Mouse (Mus musculus) cerebellum, adult 2 months (tissue): Measurements from ENCODE around the gene Gpr156. TPM values are rescaled to one million over a fixed set of nuclear protein-coding genes. Genes with fewer than 3 reads are reported as not detected.

Experiments
- DNase-seq, 2 experiments: peaks; one replicate each; pipeline ENCODE4 v3.0.0; 2021
- H3K27ac ChIP-seq: fragments of 200-500 bp; 2 replicates; pipeline ENCODE4 v1.5.1; 2012; ENCODE audit warnings: low read length, control low read depth, inconsistent platforms; ENCODE audit not compliant: insufficient read depth
- H3K27me3 ChIP-seq: fragments of 200-500 bp; 2 replicates; pipeline ENCODE4 v1.6.1; 2012; ENCODE audit warnings: inconsistent platforms, mild to moderate bottlenecking, low read length, moderate library complexity; ENCODE audit not compliant: control insufficient read depth, insufficient read depth
- H3K4me1 ChIP-seq: fragments of 200-500 bp; 2 replicates; pipeline ENCODE4 v1.6.1; 2011; ENCODE audit warnings: low read length; ENCODE audit not compliant: control insufficient read depth, insufficient read depth
- H3K4me3 ChIP-seq: fragments of 200-500 bp; replicated peaks from 2 replicates; pipeline ENCODE3; 2011; ENCODE audit warnings: mild to moderate bottlenecking, low read depth, low read length, control low read depth; ENCODE audit not compliant: insufficient read depth
- CTCF ChIP-seq: fragments of 200-500 bp; IDR thresholded peaks from 2 replicates; pipeline ENCODE4 v1.5.1; 2011; ENCODE audit warnings: low read depth, mild to moderate bottlenecking, control low read depth, low read length, moderate library complexity, borderline replicate concordance; ENCODE audit not compliant: insufficient read depth
- POLR2A ChIP-seq: fragments of 200-500 bp; IDR thresholded peaks from 2 replicates; pipeline ENCODE4 v1.6.1; 2011; ENCODE audit warnings: low read length, control low read depth, borderline replicate concordance; ENCODE audit not compliant: insufficient read depth
- WGBS: fragments of 180-500 bp; shearing (Covaris S2); methylation state at CpG from one replicate; pipeline ENCODE4 v1.1.7; 2018; 5-methylcytosine and 5-hydroxymethylcytosine counted together
- polyA plus RNA-seq: library from polyadenylated mRNA; depleted of rRNA; stranded (reverse); fragments of >200 nt; gene quantifications from 2 replicates; pipeline ENCODE4 v1.2.3, GENCODE M21; 2012

Gpr156 gene
- polyA plus RNA-seq, 1 experiment = 0.54 TPM

DNA sequence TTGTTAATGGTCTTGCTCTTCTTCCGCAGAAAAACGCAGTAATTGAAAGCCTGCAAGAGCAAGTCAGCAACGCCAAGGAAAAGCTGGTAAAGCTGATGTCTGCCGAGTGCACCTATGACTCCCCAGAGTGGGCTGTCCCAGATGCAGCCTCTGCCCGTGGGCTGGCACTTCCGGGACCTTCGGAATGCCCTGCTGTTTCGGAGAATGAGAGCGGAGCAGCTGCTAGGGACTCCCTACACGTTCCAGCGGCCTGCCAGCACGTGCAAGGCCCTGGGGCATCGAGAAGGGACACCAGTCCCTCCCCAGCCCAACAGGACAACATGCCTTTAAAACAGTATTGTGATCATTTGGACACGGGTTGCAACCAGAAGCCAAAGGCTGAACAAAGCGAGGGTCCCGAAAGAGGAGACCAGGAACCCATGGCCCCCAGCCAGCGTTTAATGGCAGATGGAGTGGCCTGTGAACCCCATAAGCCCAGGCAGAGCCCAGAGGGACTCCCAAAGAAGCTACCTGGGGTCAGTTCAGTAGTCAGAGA, 88.3 kb downstream of the Gpr156 start:
- Histone ChIP-seq H3K4me1 (peaks cover 5% of the 10 kb centered on the region; the same call in 1 of the 2 replicates), H3K27me3 (no peaks in the 10 kb centered on the region), H3K27ac (no peak overlapping the region), H3K4me3 (no peak overlapping the region)
- 81% methylated on average over 17 of the region's 17 CpGs for WGBS
- TF ChIP-seq CTCF (no peak), POLR2A (no peak)
- no peak for DNase-seq

DNA sequence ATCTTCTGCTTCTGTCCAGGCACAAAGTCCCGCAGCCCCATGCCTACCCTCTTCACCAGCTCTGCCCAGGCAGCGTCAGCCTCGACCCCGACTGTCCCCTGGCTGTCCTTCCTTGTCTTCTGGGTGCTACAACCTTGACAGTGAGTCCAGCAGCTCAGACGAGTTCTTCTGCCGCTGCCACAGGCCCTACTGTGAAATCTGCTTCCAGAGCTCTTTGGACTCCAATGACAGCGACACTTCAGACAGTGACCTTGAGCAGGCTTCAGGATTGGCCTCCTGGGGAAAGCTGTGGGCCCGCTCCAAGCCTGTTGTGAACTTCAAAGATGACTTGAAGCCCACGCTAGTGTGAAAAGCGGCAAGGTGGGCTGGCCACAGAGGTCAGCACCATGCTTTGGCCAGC, 89.2 kb downstream of the Gpr156 start:
- no peak for TF ChIP-seq POLR2A
- TF ChIP-seq CTCF = no peak
- Histone ChIP-seq H3K4me3 (no peak overlapping the region), H3K27ac (no peak overlapping the region), H3K27me3 (no peaks in the 10 kb centered on the region), H3K4me1 (peaks cover 6% of the 10 kb centered on the region; the same call in 1 of the 2 replicates)
- WGBS = 79% methylated on average over 10 of the region's 10 CpGs
- no peak for DNase-seq

GRCm38 (mm10) chr16:38008371-38008770, 92.1 kb downstream of the Gpr156 start:
- TF ChIP-seq CTCF = no peak
- TF ChIP-seq POLR2A = no peak
- H3K27ac ChIP-seq = no peak overlapping the region
- WGBS = 36% methylated on average over 5 of the region's 5 CpGs
- DNase-seq = no peak
- peaks cover 6% of the 10 kb centered on the region; the same call in 1 of the 2 replicates for H3K4me1 ChIP-seq
- no peaks in the 10 kb centered on the region for H3K27me3 ChIP-seq
- no peak overlapping the region for H3K4me3 ChIP-seq

- DNase-seq = peak; percentile 28 to 51
- Histone ChIP-seq H3K4me1 (peaks cover 6% of the 10 kb centered on the region; the same call in 1 of the 2 replicates), H3K4me3 (no peak overlapping the region), H3K27me3 (no peaks in the 10 kb centered on the region), H3K27ac (no peak overlapping the region)
- TF ChIP-seq CTCF = no peak
- TF ChIP-seq POLR2A = no peak
- 65% methylated on average over 14 of the region's 14 CpGs for WGBS
Observed at GRCm38 (mm10) chr16:38009041-38009825, 92.9 kb downstream of the Gpr156 start.

GRCm38 (mm10) chr16:38011486-38011885, 95.2 kb downstream of the Gpr156 start:
- H3K4me3 ChIP-seq = no peak overlapping the region
- 86% methylated on average over 13 of the region's 13 CpGs for WGBS
- peaks cover 6% of the 10 kb centered on the region; the same call in 1 of the 2 replicates for H3K4me1 ChIP-seq
- TF ChIP-seq CTCF (no peak), POLR2A (no peak)
- peak in 1 of 2 experiments; percentile 2 for DNase-seq
- no peaks in the 10 kb centered on the region for H3K27me3 ChIP-seq
- no peak overlapping the region for H3K27ac ChIP-seq

DNA sequence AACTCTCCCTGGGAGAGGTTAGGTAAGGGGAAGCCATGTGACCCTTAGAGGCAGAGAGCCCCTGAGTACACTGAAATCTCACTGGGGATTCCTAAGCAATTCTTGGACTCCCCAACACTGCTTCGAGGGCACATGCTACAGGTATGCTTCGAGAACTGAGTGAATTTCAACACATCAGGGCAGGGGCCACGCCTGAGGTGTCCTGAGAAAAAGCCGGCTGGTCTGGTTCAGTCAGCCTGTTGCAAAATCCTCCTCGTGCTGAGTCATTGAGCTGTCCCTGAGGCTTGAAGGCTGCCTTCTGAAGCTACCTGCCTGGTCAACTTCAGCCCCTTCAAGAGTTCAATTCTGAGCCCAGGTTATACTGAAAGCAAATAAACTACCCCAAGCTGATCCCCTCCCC, 96.1 kb downstream of the Gpr156 start:
- Histone ChIP-seq H3K4me3 (no peak overlapping the region), H3K4me1 (peaks cover 6% of the 10 kb centered on the region; the same call in 1 of the 2 replicates), H3K27ac (no peak overlapping the region), H3K27me3 (no peaks in the 10 kb centered on the region)
- no peak for TF ChIP-seq CTCF
- TF ChIP-seq POLR2A = no peak
- 86% methylated on average over 5 of the region's 5 CpGs for WGBS
- DNase-seq = peak in 1 of 2 experiments; percentile 1

DNA sequence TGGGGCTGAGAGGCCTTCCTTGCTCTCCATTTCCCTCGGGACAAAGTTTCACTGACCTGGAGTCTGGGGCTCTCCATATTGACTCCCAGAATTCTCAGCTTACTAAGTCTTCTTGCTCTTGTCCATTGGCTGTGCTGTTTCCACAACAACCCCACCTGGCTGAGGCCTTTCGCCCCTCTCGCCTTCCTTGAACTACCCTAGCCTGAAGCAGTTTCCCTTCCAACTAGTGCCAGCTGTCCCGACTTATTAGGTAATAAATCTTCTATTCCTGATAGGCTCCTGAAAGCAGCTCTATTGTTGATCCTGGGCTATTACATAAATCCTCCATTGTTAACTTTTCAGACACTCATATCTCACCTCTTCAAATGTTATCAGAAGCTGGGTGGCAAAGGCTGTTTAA, 96.6 kb downstream of the Gpr156 start:
- TF ChIP-seq POLR2A (no peak), CTCF (no peak)
- 81% methylated on average over 4 of the region's 4 CpGs for WGBS
- Histone ChIP-seq H3K4me3 (no peak overlapping the region), H3K27me3 (no peaks in the 10 kb centered on the region), H3K4me1 (peaks cover 6% of the 10 kb centered on the region; the same call in 1 of the 2 replicates), H3K27ac (no peak overlapping the region)
- DNase-seq = peak in 1 of 2 experiments; percentile 2

DNA sequence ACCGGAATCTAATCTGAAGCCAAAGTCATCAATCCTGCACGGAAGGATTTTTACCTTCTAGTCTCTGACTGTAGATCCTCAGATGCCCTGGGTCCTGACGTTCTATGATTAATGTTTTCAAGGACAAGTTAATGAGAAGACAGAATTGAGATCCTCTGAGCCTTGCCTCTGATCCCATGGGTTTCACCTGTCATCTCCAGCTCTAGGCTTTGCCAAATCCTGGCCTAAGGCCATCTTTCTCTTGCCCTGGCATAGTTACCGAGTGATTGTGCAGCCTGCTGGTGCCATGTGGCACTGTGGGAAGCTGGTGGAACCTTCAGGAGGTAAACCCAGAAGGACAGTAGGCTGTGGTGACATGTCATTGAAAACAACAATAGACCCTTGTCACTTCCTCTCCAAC, 98.7 kb downstream of the Gpr156 start:
- no peak overlapping the region for H3K4me3 ChIP-seq
- H3K27me3 ChIP-seq = no peaks in the 10 kb centered on the region
- WGBS = 48% methylated on average over 4 of the region's 4 CpGs
- peak; percentile 21 to 68 for DNase-seq
- no peak overlapping the region for H3K27ac ChIP-seq
- TF ChIP-seq POLR2A (no peak), CTCF (no peak)
- H3K4me1 ChIP-seq = no peaks in the 10 kb centered on the region; the same call in 1 of the 2 replicates
